Mouse (Mus musculus) lung, postnatal 0 days (tissue): ENCODE data around the gene Thsd7a. TPM values are rescaled to one million over a fixed set of nuclear protein-coding genes. Genes with fewer than 3 reads are reported as not detected.

Source experiments
- ATAC-seq: fragments of 200-750 bp; cut with Nextera tagmentation; 2 replicates; pipeline ENCODE4 v1.8.0; 2017; ENCODE audit warnings: moderate library complexity
- DNase-seq: peaks from one replicate; pipeline ENCODE4 v3.0.0-alpha.2; 2016; ENCODE audit warnings: low spot score
- H3K27ac ChIP-seq: fragments of 300-500 bp; sonication (generic); 2 replicates; pipeline ENCODE4 v1.5.1; 2014; ENCODE audit warnings: antibody characterized with exemption, mild to moderate bottlenecking, low read length, mixed read lengths
- H3K27me3 ChIP-seq: fragments of 300-500 bp; sonication (generic); replicated peaks from 2 replicates; pipeline ENCODE4 v1.6.1; 2014; ENCODE audit warnings: low read length, mixed read lengths; ENCODE audit not compliant: insufficient read depth
- H3K36me3 ChIP-seq: fragments of 300-500 bp; sonication (generic); 2 replicates; pipeline ENCODE4 v1.6.1; 2014; ENCODE audit warnings: low read length, mixed read lengths; ENCODE audit not compliant: insufficient read depth
- H3K4me1 ChIP-seq: fragments of 300-500 bp; sonication (generic); 2 replicates; pipeline ENCODE4 v1.6.1; 2014; ENCODE audit warnings: antibody characterized with exemption, low read depth, low read length, mixed read lengths; ENCODE audit not compliant: insufficient read depth
- H3K4me2 ChIP-seq: fragments of 300-500 bp; sonication (generic); replicated peaks from 2 replicates; pipeline ENCODE4 v1.6.1; 2014; ENCODE audit warnings: low read depth, mild to moderate bottlenecking, low read length, moderate library complexity, mixed read lengths
- H3K4me3 ChIP-seq: fragments of 300-500 bp; sonication (generic); 2 replicates; pipeline ENCODE4 v1.5.1; 2014; ENCODE audit warnings: low read depth, low read length
- H3K9ac ChIP-seq: fragments of 300-500 bp; sonication (generic); replicated peaks from 2 replicates; pipeline ENCODE4 v1.6.1; 2014; ENCODE audit warnings: low read depth, mild to moderate bottlenecking
- H3K9me3 ChIP-seq: fragments of 300-500 bp; sonication (generic); 2 replicates; pipeline ENCODE4 v1.6.1; 2016; ENCODE audit warnings: low read length, mixed read lengths
- CTCF ChIP-seq: IDR thresholded peaks from 2 replicates; pipeline ENCODE4 v1.5.1; 2016; ENCODE audit warnings: antibody characterized with exemption, mild to moderate bottlenecking
- EP300 ChIP-seq: IDR thresholded peaks from 2 replicates; pipeline ENCODE4 v1.6.1; 2016; ENCODE audit warnings: antibody characterized with exemption, mild to moderate bottlenecking, control low read depth
- WGBS: fragments of 180-500 bp; shearing (Covaris S2); extraction: QIAGEN DNeasy Blood & Tissue Kit; methylation state at CpG from one replicate; pipeline ENCODE4 v1.1.7; 2014; 5-methylcytosine and 5-hydroxymethylcytosine counted together
- polyA plus RNA-seq: library from polyadenylated mRNA; unstranded; fragments of >200 nt; fragmentation: Nextera tagmentation; extraction: Ambion mirVana; gene quantifications from 2 replicates; pipeline ENCODE4 v1.2.1, GENCODE M21; 2015

Gene Thsd7a
- polyA plus RNA-seq, 1 experiment from 2014 or later: 2.8 TPM

- no peaks in the 10 kb centered on the region for H3K9me3 ChIP-seq
- H3K4me3 ChIP-seq: no peak overlapping the region
- TF ChIP-seq EP300 (no peak), CTCF (no peak)
- H3K4me2 ChIP-seq: no peak overlapping the region
- H3K9ac ChIP-seq: no peak overlapping the region
- H3K4me1 ChIP-seq: no peaks in the 10 kb centered on the region
- no peak overlapping the region for H3K27ac ChIP-seq
- ATAC-seq (no peak), DNase-seq (no peak)
- 37% methylated on average over 2 of the region's 2 CpGs for WGBS
- no peaks in the 10 kb centered on the region for H3K36me3 ChIP-seq
- no peaks in the 10 kb centered on the region for H3K27me3 ChIP-seq
These were observed 395.6 kb downstream of the Thsd7a start for GRCm38 (mm10) chr6:12353573-12353972.

GRCm38 (mm10) chr6:12352165-12352719, 397.0 kb downstream of the Thsd7a start:
- no peak overlapping the region for H3K4me2 ChIP-seq
- no peaks in the 10 kb centered on the region for H3K4me1 ChIP-seq
- no peak for TF ChIP-seq CTCF
- no peak for TF ChIP-seq EP300
- no peaks in the 10 kb centered on the region for H3K36me3 ChIP-seq
- no peaks in the 10 kb centered on the region for H3K9me3 ChIP-seq
- WGBS: 64% methylated on average over 9 of the region's 9 CpGs
- ATAC-seq (no peak), DNase-seq (no peak)
- H3K4me3 ChIP-seq: no peak overlapping the region
- H3K9ac ChIP-seq: no peak overlapping the region
- no peak overlapping the region for H3K27ac ChIP-seq
- H3K27me3 ChIP-seq: no peaks in the 10 kb centered on the region

- ATAC-seq: no peak
- Histone ChIP-seq H3K4me3 (no peak overlapping the region), H3K27ac (no peak overlapping the region), H3K9me3 (no peaks in the 10 kb centered on the region), H3K36me3 (no peaks in the 10 kb centered on the region), H3K4me1 (no peaks in the 10 kb centered on the region), H3K4me2 (no peak overlapping the region; the same call in 1 of the 2 replicates), H3K9ac (no peak overlapping the region), H3K27me3 (no peaks in the 10 kb centered on the region)
- peak; percentile 50 for DNase-seq
- 32% methylated on average over 5 of the region's 5 CpGs for WGBS
- TF ChIP-seq CTCF: peak; percentile 59
- TF ChIP-seq EP300: no peak
These were observed 398.5 kb downstream of the Thsd7a start for GRCm38 (mm10) chr6:12350753-12351152.

GRCm38 (mm10) chr6:12349105-12349759, 400.0 kb downstream of the Thsd7a start:
- ATAC-seq: no peak
- no peaks in the 10 kb centered on the region for H3K27me3 ChIP-seq
- no peaks in the 10 kb centered on the region for H3K9me3 ChIP-seq
- DNase-seq: no peak
- TF ChIP-seq CTCF: no peak
- TF ChIP-seq EP300: no peak
- H3K4me3 ChIP-seq: no peak overlapping the region
- H3K4me1 ChIP-seq: no peaks in the 10 kb centered on the region
- no peak overlapping the region for H3K9ac ChIP-seq
- no peak overlapping the region for H3K4me2 ChIP-seq
- H3K36me3 ChIP-seq: no peaks in the 10 kb centered on the region
- no peak overlapping the region for H3K27ac ChIP-seq
- 73% methylated on average over 3 of the region's 3 CpGs for WGBS

GRCm38 (mm10) chr6:12348667-12349066, 400.5 kb downstream of the Thsd7a start:
- Histone ChIP-seq H3K27me3 (no peaks in the 10 kb centered on the region), H3K9ac (no peak overlapping the region), H3K27ac (no peak overlapping the region), H3K36me3 (no peaks in the 10 kb centered on the region), H3K4me1 (no peaks in the 10 kb centered on the region), H3K4me3 (no peak overlapping the region), H3K4me2 (no peak overlapping the region), H3K9me3 (no peaks in the 10 kb centered on the region)
- TF ChIP-seq CTCF (no peak), EP300 (no peak)
- DNase-seq (no peak), ATAC-seq (no peak)

- no peak for TF ChIP-seq EP300
- Histone ChIP-seq H3K4me1 (no peaks in the 10 kb centered on the region), H3K4me3 (no peak overlapping the region), H3K9ac (no peak overlapping the region), H3K27me3 (no peaks in the 10 kb centered on the region), H3K27ac (no peak overlapping the region), H3K4me2 (no peak overlapping the region), H3K9me3 (no peaks in the 10 kb centered on the region), H3K36me3 (no peaks in the 10 kb centered on the region)
- DNase-seq: no peak
- 68% methylated on average over 14 of the region's 14 CpGs for WGBS
- no peak for ATAC-seq
These were observed 412.3 kb downstream of the Thsd7a start for GRCm38 (mm10) chr6:12336590-12337584.
